Mouse (Mus musculus): ENCODE measurements around the gene Calca.
"Not testable (repeated sequence)": the region's sequence is repeated elsewhere in the genome, so short reads cannot be mapped to it uniquely, and the experiment has no call there.

Calca gene

GRCm38 (mm10) chr7:114636102-114636501 lies at the start of gene Calca:
Gene Calca (minus strand): TSS chr7:114636357.
- Histone ChIP-seq H3K4me3 (replicated peaks; ENCODE audit: low read length) (peak within 1 kb of the TSS; percentile 73), H3K36me3 (ENCODE audit: insufficient read depth, low read length) (no peaks in the 10 kb centered on the region), H3K9me3 (ENCODE audit: low read length) (no peaks in the 10 kb centered on the region), H3K27me3 (ENCODE audit: insufficient read depth, low read length) (peaks cover 38% of the 10 kb centered on the region), H3K4me1 (replicated peaks; ENCODE audit: low read depth, low read length) (peaks cover 60% of the 10 kb centered on the region)
- no peak for TF ChIP-seq NANOG (IDR thresholded peaks at IDR 0.05; ENCODE audit: borderline replicate concordance, low read length)
- TF ChIP-seq CTCF (conservative IDR thresholded peaks at IDR 0.05; ENCODE audit: low read length) = no peak
- no peak for TF ChIP-seq POU5F1 (IDR thresholded peaks at IDR 0.05; ENCODE audit: borderline replicate concordance, low read length)

- Histone ChIP-seq H3K4me3 (replicated peaks; ENCODE audit: low read length) (no peak overlapping the region), H3K4me1 (replicated peaks; ENCODE audit: low read depth, low read length) (0 out of 2 replicates have a peak, but pooled peaks cover 5% of the 10 kb centered on the region), H3K36me3 (ENCODE audit: insufficient read depth, low read length) (no peaks in the 10 kb centered on the region), H3K27me3 (ENCODE audit: insufficient read depth, low read length) (no peaks in the 10 kb centered on the region), H3K9me3 (ENCODE audit: low read length) (no peaks in the 10 kb centered on the region)
- peak; percentile 52 for TF ChIP-seq CTCF (conservative IDR thresholded peaks at IDR 0.05; ENCODE audit: low read length)
- TF ChIP-seq POU5F1 (IDR thresholded peaks at IDR 0.05; ENCODE audit: borderline replicate concordance, low read length) = no peak
Observed at GRCm38 (mm10) chr7:114672697-114673096, 36.5 kb upstream of the Calca start.

GRCm38 (mm10) chr7:114671405-114671804 lies 35.2 kb upstream of the Calca start:
- H3K4me1 ChIP-seq (replicated peaks; ENCODE audit: low read depth, low read length) = 0 out of 2 replicates have a peak, but pooled peaks cover 5% of the 10 kb centered on the region
- no peak for TF ChIP-seq NANOG (IDR thresholded peaks at IDR 0.05; ENCODE audit: borderline replicate concordance, low read length)
- no peak for TF ChIP-seq CTCF (conservative IDR thresholded peaks at IDR 0.05; ENCODE audit: low read length)
- no peak for TF ChIP-seq POU5F1 (IDR thresholded peaks at IDR 0.05; ENCODE audit: borderline replicate concordance, low read length)
- no peak overlapping the region for H3K4me3 ChIP-seq (replicated peaks; ENCODE audit: low read length)
- H3K9me3 ChIP-seq (ENCODE audit: low read length) = no peaks in the 10 kb centered on the region
- H3K27me3 ChIP-seq (ENCODE audit: insufficient read depth, low read length) = no peaks in the 10 kb centered on the region
- no peaks in the 10 kb centered on the region for H3K36me3 ChIP-seq (ENCODE audit: insufficient read depth, low read length)

DNA sequence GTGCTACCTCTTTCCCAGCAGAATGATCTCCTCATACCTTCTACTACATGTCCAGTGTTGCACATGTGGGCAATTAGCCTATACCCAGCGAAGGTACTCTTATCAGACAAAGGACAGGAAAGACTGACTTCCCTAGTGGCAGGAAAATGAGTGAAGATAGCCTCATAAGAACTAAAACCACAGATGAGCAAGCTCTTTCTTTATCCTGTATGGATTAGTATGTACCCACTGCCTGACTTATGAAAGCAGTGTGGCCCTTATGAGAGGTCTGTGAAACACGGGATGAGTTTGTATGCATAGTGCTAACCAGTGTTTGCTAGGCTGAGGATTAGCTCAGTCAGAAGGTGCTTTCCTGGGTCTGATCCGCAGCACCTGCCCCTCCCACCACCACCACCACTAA lies 13.6 kb upstream of the Calca start:
- Histone ChIP-seq H3K4me3 (replicated peaks; ENCODE audit: low read length) (no peak overlapping the region), H3K9me3 (ENCODE audit: low read length) (no peaks in the 10 kb centered on the region), H3K27me3 (ENCODE audit: insufficient read depth, low read length) (0 out of 2 replicates have a peak, but pooled peaks cover 4% of the 10 kb centered on the region), H3K36me3 (ENCODE audit: insufficient read depth, low read length) (no peaks in the 10 kb centered on the region), H3K4me1 (replicated peaks; ENCODE audit: low read depth, low read length) (no peaks in the 10 kb centered on the region)
- TF ChIP-seq CTCF (conservative IDR thresholded peaks at IDR 0.05; ENCODE audit: low read length) (no peak), NANOG (IDR thresholded peaks at IDR 0.05; ENCODE audit: borderline replicate concordance, low read length) (no peak)

DNA sequence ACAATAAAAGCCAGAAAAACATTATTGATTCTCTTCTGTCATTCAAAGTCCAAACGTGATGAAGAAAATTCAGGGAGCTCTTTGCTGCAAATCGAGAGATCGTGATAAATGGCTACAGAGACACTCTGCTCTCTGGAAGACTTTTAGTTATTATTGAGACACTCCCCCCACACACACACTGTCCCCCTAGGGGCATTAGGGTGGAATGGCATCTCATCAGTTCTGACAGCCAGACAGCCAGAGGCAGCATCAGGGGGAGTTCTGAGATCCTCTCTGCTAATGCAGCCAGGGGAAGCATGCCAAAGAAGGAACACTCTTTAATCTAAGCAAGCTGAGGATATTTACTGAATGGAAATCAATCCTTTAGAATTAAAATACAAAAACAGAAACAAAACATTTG lies 12.6 kb upstream of the Calca start:
- no peaks in the 10 kb centered on the region for H3K36me3 ChIP-seq (ENCODE audit: insufficient read depth, low read length)
- H3K4me3 ChIP-seq (replicated peaks; ENCODE audit: low read length) = no peak overlapping the region
- no peaks in the 10 kb centered on the region for H3K9me3 ChIP-seq (ENCODE audit: low read length)
- H3K4me1 ChIP-seq (replicated peaks; ENCODE audit: low read depth, low read length) = no peaks in the 10 kb centered on the region
- TF ChIP-seq NANOG (IDR thresholded peaks at IDR 0.05; ENCODE audit: borderline replicate concordance, low read length) (no peak), CTCF (conservative IDR thresholded peaks at IDR 0.05; ENCODE audit: low read length) (peak; percentile 43)
- 0 out of 2 replicates have a peak, but pooled peaks cover 4% of the 10 kb centered on the region for H3K27me3 ChIP-seq (ENCODE audit: insufficient read depth, low read length)

- Histone ChIP-seq H3K4me1 (replicated peaks; ENCODE audit: low read depth, low read length) (peaks cover 60% of the 10 kb centered on the region), H3K27me3 (ENCODE audit: insufficient read depth, low read length) (peaks cover 38% of the 10 kb centered on the region), H3K4me3 (replicated peaks; ENCODE audit: low read length) (peak overlapping the region; percentile 73), H3K36me3 (ENCODE audit: insufficient read depth, low read length) (no peaks in the 10 kb centered on the region), H3K9me3 (ENCODE audit: low read length) (no peaks in the 10 kb centered on the region)
- no peak for TF ChIP-seq NANOG (IDR thresholded peaks at IDR 0.05; ENCODE audit: borderline replicate concordance, low read length)
- peak; percentile 34 for TF ChIP-seq CTCF (conservative IDR thresholded peaks at IDR 0.05; ENCODE audit: low read length)
Observed at GRCm38 (mm10) chr7:114635569-114636101, 522 bp downstream of the Calca start.

DNA sequence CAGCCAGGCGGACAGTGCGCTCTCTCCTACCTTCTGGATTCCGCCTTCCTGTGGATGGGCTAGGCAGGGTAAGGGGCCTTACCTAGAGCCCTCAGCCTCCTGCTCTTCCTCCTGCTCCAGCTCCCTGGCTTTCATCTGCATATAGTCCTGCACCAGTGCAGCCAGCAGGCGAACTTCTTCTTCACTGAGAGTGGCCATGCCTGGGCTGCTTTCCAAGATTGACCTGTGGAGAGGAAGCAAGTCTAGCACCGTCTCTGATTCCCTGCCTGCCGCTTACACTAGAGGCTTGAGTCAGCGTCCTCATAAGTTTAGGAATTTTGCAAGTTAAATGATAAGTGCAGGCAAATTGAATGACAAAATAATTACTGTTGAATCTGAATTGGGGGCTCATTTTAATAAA lies 1.8 kb downstream of the Calca start:
- no peak overlapping the region for H3K4me3 ChIP-seq (replicated peaks; ENCODE audit: low read length)
- H3K9me3 ChIP-seq (ENCODE audit: low read length) = no peaks in the 10 kb centered on the region
- H3K27me3 ChIP-seq (ENCODE audit: insufficient read depth, low read length) = peaks cover 38% of the 10 kb centered on the region
- H3K4me1 ChIP-seq (replicated peaks; ENCODE audit: low read depth, low read length) = peaks cover 53% of the 10 kb centered on the region
- TF ChIP-seq POU5F1 (IDR thresholded peaks at IDR 0.05; ENCODE audit: borderline replicate concordance, low read length) (no peak), CTCF (conservative IDR thresholded peaks at IDR 0.05; ENCODE audit: low read length) (no peak), NANOG (IDR thresholded peaks at IDR 0.05; ENCODE audit: borderline replicate concordance, low read length) (no peak)
- no peaks in the 10 kb centered on the region for H3K36me3 ChIP-seq (ENCODE audit: insufficient read depth, low read length)

DNA sequence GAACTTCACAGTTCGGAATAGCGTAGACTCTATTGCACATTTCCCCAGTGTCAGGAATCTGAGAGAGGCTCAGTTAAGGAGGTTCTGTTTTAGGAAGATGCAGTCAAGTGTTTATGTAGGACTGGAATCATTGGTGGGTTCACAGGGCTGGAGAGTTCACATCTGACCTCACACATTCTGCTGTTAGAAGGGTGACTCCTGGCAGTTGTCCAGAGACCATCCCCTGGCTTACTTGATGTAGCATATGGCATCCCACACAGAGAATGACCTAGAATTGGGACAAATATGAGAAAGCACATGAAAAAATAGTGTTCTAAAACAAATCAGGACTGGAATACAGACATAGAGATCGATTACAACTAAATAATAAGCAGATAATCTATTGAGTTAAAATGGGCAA lies 10.2 kb downstream of the Calca start:
- H3K4me3 ChIP-seq (replicated peaks; ENCODE audit: low read length) = no peak overlapping the region
- TF ChIP-seq POU5F1 (IDR thresholded peaks at IDR 0.05; ENCODE audit: borderline replicate concordance, low read length) (no peak), CTCF (conservative IDR thresholded peaks at IDR 0.05; ENCODE audit: low read length) (no peak), NANOG (IDR thresholded peaks at IDR 0.05; ENCODE audit: borderline replicate concordance, low read length) (no peak)
- no peaks in the 10 kb centered on the region for H3K27me3 ChIP-seq (ENCODE audit: insufficient read depth, low read length)
- no peaks in the 10 kb centered on the region for H3K9me3 ChIP-seq (ENCODE audit: low read length)
- no peaks in the 10 kb centered on the region for H3K36me3 ChIP-seq (ENCODE audit: insufficient read depth, low read length)
- no peaks in the 10 kb centered on the region for H3K4me1 ChIP-seq (replicated peaks; ENCODE audit: low read depth, low read length)

- Histone ChIP-seq H3K4me3 (replicated peaks; ENCODE audit: low read length) (no peak overlapping the region), H3K9me3 (ENCODE audit: low read length) (no peaks in the 10 kb centered on the region), H3K36me3 (ENCODE audit: insufficient read depth, low read length) (no peaks in the 10 kb centered on the region), H3K27me3 (ENCODE audit: insufficient read depth, low read length) (no peaks in the 10 kb centered on the region), H3K4me1 (replicated peaks; ENCODE audit: low read depth, low read length) (no peaks in the 10 kb centered on the region)
- TF ChIP-seq NANOG (IDR thresholded peaks at IDR 0.05; ENCODE audit: borderline replicate concordance, low read length) (no peak), POU5F1 (IDR thresholded peaks at IDR 0.05; ENCODE audit: borderline replicate concordance, low read length) (no peak), CTCF (conservative IDR thresholded peaks at IDR 0.05; ENCODE audit: low read length) (no peak)
Observed at GRCm38 (mm10) chr7:114616759-114617158, 19.4 kb downstream of the Calca start.

DNA sequence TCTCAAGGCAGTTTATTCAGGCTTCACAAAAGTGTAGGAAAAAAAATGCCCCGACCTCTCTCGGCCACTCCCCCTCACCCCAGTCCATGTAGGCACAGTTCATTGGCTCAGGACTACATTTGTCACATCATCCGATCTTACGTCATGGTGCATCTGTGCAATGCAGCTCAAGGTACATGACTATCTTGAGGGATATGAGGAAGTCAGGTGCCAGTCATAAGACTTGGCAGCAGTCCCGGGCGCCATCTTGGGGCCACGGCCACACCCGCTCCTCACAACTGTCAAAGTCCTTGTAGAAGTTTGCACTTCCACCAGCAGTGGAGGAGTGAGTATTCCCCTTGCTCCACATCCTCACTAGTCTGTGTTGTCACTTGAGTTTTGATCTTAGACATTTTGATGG lies 41.8 kb downstream of the Calca start:
- H3K4me3 ChIP-seq (replicated peaks; ENCODE audit: low read length); H3K9me3 ChIP-seq (ENCODE audit: low read length); H3K27me3 ChIP-seq (ENCODE audit: insufficient read depth, low read length); H3K4me1 ChIP-seq (replicated peaks; ENCODE audit: low read depth, low read length); H3K36me3 ChIP-seq (ENCODE audit: insufficient read depth, low read length): not testable (repeated sequence)

All from E14TG2a.4 (cell line).